Mouse (Mus musculus): ENCODE data around the gene Ptprd.

DNA sequence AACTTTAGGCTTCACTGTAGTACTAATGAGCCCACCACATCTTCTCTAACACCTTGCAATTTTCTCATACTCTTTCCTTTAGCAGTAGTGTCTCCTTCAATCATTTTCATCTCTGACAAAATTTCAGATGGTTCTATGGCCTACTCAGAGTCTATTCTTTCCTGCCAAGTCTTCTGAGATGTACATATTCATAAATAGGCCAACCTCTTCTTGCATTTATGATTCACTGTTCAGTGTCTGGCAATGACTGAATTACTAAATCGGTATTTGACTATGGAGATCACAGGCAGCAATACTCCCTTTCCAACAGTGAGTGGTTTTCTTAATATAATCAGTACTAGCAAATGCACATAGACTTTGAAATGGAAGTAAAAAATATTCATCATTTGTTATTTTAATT, 928.3 kb downstream of the Ptprd start:
- TF ChIP-seq FOSL1 (IDR thresholded peaks at IDR 0.05; ENCODE audit: insufficient read depth, low read length, poor library complexity, severe bottlenecking) (no peak), MYOD1 (IDR thresholded peaks at IDR 0.05; ENCODE audit: control insufficient read depth, insufficient read length, low read depth) (no peak), CTCF (IDR thresholded peaks at IDR 0.05; ENCODE audit: control insufficient read depth, insufficient read depth, insufficient read length) (no peak), USF1 (IDR thresholded peaks at IDR 0.05; ENCODE audit: low read depth) (no peak)
